Mouse (Mus musculus) stomach, adult 2 months (tissue): Measurements from ENCODE around the gene Vmn2r88. TPM values are rescaled to one million over a fixed set of nuclear protein-coding genes. Genes with fewer than 3 reads are reported as not detected.

Source experiments
- polyA plus RNA-seq: library from polyadenylated mRNA; depleted of rRNA; stranded (reverse); fragments of >200 nt; gene quantifications from 2 replicates; pipeline ENCODE4 v1.2.3, GENCODE M21; 2012; rRNA removed

Gene Vmn2r88
- not detected in 2 replicates for polyA plus RNA-seq

GRCm38 (mm10) chr14:51410520-51410919 lies at the start of gene Vmn2r88:
Gene Vmn2r88, plus strand, starts transcription at chr14:51410820.

GRCm38 (mm10) chr14:51361456-51361855 lies 49.2 kb upstream of the Vmn2r88 start, which contains the start of gene Gm7247:
Gene Gm7247, plus strand, starts transcription at chr14:51361756.

DNA sequence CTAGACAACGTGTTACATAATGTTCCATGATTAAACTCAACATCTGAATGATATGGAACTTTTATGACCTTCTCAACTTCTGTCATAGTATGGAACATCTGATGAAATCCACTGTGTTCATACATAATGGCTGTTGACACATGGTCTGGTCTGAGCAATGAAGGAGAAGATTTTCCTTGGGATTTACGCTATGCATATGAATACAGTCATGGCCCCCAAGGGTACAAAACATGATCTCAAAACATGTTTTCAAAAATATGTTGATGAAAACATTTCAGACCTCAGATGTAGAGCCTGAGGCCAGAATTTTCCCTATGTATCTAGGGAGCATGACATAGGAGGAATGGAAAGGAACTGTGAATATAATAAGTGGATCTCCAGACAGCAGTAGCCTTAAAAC lies 40.9 kb downstream of the Vmn2r88 start, which contains the start of gene Vmn2r89:
TSS of gene Vmn2r89 (plus strand) at position 301 of the 400 bp plus-strand sequence.

Other genes with a start within 250 kb of the Vmn2r88 start
- gene Rnase2b, start 248.6 kb upstream of the Vmn2r88 start, polyA plus RNA-seq = 0.10 and 0.35 TPM in 2 replicates
- not detected in 2 replicates for gene Ang2, start 211.7 kb upstream of the Vmn2r88 start, polyA plus RNA-seq
- gene Ear14, start 207.4 kb upstream of the Vmn2r88 start, polyA plus RNA-seq = not detected in 2 replicates
- 2.3 and 9.4 TPM in 2 replicates for gene Rnase2a, start 154.7 kb upstream of the Vmn2r88 start, polyA plus RNA-seq
- gene Gm7247, start 49.1 kb upstream of the Vmn2r88 start, polyA plus RNA-seq = not detected in 2 replicates
- not detected in 2 replicates for gene Vmn2r89, start 41.0 kb downstream of the Vmn2r88 start, polyA plus RNA-seq
- not detected in 2 replicates for gene Gm5622, start 142.0 kb downstream of the Vmn2r88 start, polyA plus RNA-seq
- not detected in 2 replicates for gene Gm17175, start 163.2 kb downstream of the Vmn2r88 start, polyA plus RNA-seq
- not detected in 2 replicates for gene Gm17174, start 181.3 kb downstream of the Vmn2r88 start, polyA plus RNA-seq
- not detected in 2 replicates for gene Gm17078, start 200.5 kb downstream of the Vmn2r88 start, polyA plus RNA-seq
- not detected in 2 replicates for gene Gm4181, start 224.8 kb downstream of the Vmn2r88 start, polyA plus RNA-seq